Mouse (Mus musculus) layer of hippocampus, adult 8-10 months (tissue): ENCODE measurements around the gene Borcs6. TPM values are rescaled to one million over a fixed set of nuclear protein-coding genes. Genes with fewer than 3 reads are reported as not detected.
"Not testable (repeated sequence)": the region's sequence is repeated elsewhere in the genome, so short reads cannot be mapped to it uniquely, and the experiment has no call there.

Source experiments
- DNase-seq, 2 experiments: peaks; one replicate each; pipeline ENCODE4 v3.0.0; 2022; ENCODE audit warnings: low spot score in 2 of 2
- total RNA-seq, 4 experiments: library from RNA; stranded (reverse); gene quantifications; 2 replicates each; pipeline ENCODE4 v1.2.4; 2022

Gene Borcs6
- 10 to 100 TPM; 30.8 to 33.3 (median 31.5) TPM for total RNA-seq

DNA sequence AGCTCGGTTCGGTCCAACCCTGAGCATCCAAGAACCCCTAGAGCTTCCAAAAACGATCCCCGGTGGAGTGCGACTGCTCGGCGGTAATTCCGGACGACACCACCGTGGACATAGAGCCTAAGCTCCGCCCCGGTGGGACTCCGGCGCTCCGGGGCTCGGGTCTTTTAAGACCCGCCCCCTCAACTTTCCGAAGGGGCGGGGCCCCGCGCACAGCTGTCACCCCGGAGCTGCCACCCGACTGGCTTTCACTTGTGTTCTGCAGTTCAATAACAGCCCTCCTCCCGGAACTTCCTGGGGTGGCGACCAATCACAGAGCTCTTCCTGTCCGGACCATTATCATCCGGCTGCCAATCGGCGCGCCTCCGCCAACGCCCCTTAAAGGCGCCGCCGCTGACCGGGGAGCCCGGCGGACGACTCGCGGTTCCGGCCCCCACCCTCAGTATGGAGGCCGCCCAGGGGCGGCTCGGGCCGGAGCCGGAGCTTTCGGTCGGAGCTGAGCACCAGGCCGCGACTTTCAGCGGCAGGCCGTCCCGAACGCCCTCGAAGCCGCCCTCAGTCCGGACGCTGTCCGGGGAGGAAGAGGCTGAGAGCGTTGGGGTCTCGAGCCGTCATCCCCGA is at the start of gene Borcs6:
Gene Borcs6 (plus strand): TSS at position 361 of the 618 bp plus-strand sequence.
- DNase-seq: peak; percentile 95 to 97

DNA sequence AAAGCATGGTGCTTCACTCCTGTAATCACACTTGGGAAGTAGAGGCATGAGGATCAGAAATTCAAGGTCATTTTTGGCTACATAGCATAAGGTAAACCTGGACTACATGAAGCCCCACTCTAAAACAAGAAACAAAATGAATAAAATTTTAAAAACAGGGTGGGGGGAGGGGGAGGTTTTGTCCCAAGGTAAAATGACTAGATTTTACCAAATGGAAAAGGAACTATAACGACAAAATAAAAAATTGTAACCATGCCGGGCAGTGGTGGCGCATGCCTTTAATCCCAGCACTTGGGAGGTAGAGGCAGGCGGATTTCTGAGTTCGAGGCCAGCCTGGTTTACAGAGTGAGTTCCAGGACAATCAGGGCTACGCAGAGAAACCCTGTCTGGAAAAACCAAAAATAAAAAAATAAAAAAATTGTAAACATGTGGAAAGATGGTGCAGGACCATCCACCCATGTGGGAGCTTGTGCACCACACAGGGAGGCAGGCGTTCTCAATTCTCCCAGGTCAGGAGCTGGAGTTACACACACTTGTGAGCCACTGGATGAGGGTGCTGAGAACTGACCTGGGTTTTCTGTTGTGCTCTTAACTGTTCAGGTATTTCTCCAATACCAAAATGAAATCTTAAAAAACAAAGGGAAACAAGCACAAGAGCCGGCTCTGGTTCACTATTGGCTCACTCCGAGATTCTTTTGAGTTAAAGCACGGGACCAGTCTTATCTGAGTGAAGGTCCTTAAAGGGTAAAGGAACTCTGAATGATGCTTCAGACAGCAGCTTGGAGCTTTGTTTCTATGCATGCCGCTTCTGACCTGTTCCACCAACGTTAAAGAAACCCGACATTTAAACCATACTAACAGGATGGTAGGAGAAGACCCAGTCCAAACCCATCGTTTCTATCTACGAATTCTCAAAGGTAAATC is 48.9 kb upstream of the Borcs6 start:
- DNase-seq: no peak

GRCm38 (mm10) chr11:69011445-69011844 is 48.1 kb upstream of the Borcs6 start:
- not testable (repeated sequence) for DNase-seq

- DNase-seq: peak; percentile 87 to 88
Observed at GRCm38 (mm10) chr11:69012071-69012601, 47.4 kb upstream of the Borcs6 start.

DNA sequence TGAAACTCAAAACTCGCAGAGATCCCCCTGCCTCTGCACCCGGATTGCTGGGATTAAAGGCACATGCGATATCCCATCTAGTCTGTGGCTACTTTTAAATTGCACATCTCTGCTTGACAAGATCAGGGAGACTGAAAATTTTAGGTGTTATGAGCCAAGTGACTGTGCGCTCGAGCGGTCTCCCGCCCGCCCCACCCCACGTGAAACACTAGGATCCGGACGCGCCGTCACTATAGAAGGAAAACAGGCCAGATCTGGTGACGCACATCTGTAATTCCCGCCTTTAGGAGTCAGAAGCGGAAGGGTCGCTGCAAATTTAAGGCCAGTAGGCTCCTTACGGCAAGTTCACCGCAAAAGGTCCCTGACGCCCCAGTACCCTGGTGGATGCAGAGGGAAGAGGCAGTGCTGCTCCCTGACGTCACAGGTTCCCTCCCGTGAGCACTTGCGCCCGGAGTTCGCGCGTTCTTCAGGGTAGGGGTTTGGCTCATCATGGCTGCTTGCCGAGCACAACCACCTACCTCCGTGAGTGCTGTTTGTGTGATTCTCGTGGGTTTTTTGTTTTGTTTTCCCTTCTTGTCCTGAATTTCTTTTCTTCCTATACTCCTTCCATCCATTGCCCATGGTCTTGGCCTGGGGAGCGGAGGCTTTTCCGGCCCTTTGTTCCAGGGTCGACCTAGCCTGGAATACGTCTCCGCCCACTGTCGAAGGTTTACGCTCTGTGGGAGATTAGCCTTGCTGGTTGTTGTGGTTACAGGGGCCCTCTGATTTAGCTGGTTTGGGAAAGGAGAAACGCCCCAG is 43.7 kb upstream of the Borcs6 start, which contains the start of gene Ctc1:
Gene Ctc1 (plus strand): TSS at position 268 of the 798 bp plus-strand sequence.
- DNase-seq: peak; percentile 85 to 87

GRCm38 (mm10) chr11:69016755-69017154 is 42.8 kb upstream of the Borcs6 start:
- no peak for DNase-seq

DNA sequence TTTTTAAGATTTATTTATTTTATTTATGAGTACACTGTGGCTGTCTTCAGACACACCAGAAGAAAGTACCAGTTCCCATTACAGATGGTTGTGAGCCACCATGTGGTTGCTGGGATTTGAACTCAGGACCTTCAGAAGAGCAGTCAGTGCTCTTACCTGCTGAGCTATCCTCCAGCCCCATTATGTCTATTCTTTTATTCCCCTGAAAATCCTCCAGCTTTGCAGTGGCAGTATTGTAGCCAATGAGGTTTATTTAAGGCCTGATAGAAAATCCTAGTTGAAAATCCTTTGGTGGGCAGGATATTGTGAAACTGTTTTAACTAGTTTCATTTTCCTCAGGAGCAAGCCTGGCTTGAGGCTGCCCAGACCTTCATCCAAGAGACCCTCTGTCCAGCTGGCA is 38.8 kb upstream of the Borcs6 start:
- DNase-seq: no peak

- no peak for DNase-seq
Observed at GRCm38 (mm10) chr11:69026562-69026961, 33.0 kb upstream of the Borcs6 start.

- no peak for DNase-seq
Observed at GRCm38 (mm10) chr11:69028805-69029204, 30.7 kb upstream of the Borcs6 start.

GRCm38 (mm10) chr11:69033552-69033951 is 26.0 kb upstream of the Borcs6 start:
- no peak for DNase-seq

- DNase-seq: no peak
Observed at GRCm38 (mm10) chr11:69034585-69034984, 24.9 kb upstream of the Borcs6 start.

DNA sequence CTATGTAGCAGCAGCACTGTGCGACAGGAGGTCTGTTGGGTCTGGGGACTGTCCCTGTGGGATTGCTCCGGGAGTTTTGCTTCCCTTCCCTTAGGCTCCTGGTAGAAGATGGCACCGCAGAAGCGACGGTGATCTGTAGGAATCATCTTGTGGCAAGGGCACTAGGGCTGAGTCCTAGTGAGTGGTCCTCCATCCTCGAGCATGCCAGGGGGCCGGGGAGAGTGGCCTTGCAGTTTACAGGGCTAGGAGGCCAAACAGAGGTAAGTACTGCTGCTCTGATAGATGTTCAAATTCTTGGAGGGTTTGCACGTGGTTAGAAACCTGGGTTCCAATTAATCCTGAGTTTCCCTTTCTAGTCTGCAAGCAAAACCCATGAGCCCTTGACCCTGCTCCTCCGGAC is 24.1 kb upstream of the Borcs6 start:
- DNase-seq: no peak

- peak; percentile 90 to 92 for DNase-seq
Observed at GRCm38 (mm10) chr11:69035849-69036248, 23.7 kb upstream of the Borcs6 start.

- peak; percentile 86 to 95 for DNase-seq
Observed at GRCm38 (mm10) chr11:69036486-69037230, 22.9 kb upstream of the Borcs6 start.

DNA sequence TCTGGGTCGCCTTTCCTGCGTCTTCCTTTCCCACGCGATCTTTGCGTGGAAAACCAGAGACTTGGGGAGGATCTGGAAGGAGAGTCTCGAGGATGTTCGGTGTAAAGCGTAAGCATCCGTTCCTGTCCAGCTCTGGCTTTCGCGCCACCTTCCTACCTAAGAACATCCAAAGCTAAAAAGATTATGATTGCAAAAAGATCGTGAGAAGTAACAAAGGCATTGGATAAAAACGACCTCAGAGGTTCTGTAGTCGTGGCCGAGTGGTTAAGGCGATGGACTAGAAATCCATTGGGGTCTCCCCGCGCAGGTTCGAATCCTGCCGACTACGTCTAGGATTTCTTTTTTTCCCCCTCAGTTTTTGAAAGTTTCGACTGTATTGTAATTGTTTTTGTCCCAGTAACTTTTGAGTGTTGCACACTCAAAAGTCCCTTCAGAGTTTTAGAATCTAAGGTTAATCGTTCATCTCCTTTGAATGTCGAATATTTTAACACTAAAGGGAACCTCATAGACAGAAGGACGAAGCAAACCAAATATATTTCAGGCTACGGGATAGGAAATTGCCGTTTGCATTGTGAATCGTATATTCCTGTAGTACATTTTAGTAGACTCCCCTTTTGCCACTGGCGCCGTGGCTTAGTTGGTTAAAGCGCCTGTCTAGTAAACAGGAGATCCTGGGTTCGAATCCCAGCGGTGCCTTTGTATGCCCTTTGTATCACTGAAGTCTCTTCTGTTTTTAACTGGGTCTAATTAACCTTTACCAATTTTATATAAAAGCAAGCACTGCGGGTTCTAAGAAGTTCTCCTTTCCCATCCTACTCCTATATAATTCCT is 22.1 kb upstream of the Borcs6 start:
- DNase-seq: peak; percentile 80 to 93

- DNase-seq: no peak
Observed at GRCm38 (mm10) chr11:69038173-69038572, 21.3 kb upstream of the Borcs6 start.

DNA sequence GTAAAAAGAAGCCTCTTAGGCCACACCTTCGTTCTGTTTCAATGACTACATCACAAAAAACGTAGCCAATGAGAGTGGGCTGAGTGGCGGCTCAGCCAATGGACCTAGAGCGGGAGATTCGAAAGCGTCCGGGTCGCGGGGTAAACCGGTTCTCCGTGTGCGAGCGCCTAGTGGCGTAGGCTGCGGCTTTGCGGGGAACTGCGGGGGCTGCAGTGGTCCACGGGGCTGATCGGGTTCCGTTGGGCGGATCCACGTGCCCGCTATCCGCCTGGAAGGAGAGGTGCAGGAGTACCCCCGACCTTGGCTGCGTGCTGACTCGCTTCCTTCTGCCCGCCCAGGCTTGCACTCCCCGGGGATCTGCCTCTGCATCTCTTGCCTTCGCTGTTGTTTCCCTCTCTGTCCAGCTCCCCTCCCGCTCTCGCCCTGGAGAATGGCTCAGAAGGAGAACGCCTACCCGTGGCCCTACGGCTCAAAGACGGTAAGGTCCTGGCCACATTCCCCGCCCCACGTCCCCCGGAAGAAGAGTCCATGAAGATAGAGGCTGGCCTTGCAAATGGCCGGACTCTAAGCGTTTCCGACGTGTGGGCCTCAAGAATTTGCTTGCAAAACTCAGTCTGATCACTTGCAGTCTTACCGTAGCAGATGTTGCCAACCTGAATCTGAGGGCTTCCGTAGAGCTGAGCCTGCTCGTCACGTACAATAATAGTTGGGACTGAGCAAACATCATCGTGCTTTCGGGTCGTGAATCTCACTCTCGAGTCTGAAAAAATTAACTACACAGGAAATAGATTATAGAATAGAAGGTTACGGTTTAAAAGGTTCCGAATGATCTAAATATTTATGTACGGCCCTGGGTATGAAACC is 13.8 kb upstream of the Borcs6 start, which contains the start of gene Aurkb:
Gene Aurkb (plus strand): TSS at position 117 of the 864 bp plus-strand sequence.
- DNase-seq: no peak

DNA sequence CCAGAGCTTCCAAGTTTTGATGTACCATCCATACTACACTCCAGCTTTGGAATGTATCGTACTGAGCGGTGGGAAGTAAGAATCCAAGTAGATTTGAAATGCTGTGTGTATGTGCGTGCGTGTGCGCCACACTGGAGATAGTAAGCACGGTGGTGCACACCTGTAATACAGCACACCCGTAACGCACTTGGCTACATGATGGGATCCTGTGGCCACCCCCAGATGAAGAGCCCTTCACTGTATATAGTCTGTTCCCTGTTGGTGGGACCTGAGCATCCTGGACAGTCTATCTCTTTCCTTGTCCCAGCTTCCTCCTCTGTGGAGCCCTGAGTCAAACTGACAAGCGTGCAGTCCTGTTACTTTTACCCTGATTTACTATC is 13.1 kb upstream of the Borcs6 start:
- DNase-seq: no peak

DNA sequence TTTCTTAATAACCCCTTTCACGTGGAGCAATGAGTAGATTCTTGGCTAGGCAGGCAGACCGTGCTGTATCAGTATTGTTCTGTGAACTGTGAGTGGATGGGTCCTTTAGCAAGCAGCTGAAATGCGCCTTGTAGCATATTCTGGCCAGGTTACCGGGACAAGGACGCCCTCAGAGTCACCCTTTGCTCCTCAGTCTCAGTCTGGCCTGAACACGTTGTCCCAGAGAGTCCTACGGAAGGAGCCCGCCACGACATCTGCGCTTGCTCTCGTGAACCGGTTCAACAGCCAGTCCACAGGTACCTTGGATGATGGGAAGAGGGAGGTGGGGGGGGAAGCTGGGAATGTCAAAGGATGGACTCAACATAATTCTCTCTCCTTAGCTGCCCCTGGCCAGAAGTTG is 11.9 kb upstream of the Borcs6 start:
- DNase-seq: no peak
